Mouse (Mus musculus) monocyte, adult 5-6 weeks (primary cell): ENCODE measurements around the gene Tmem235. TPM values are rescaled to one million over a fixed set of nuclear protein-coding genes. Genes with fewer than 3 reads are reported as not detected.

ENCODE experiments used
- ATAC-seq: fragments of 153-309, 156-312 bp; replicated peaks from 2 replicates; pipeline ENCODE4 v1.8.0; 2017; ENCODE audit warnings: mild to moderate bottlenecking; ENCODE audit not compliant: low TSS enrichment, insufficient number of reproducible peaks, severe bottlenecking, poor library complexity, low FRiP score
- total RNA-seq: library from RNA; stranded (forward); fragments of 200-1000, 200-491, 200-594 nt; gene quantifications from 3 replicates; pipeline ENCODE4 v1.2.3, GENCODE M21; 2017

Gene Tmem235
- total RNA-seq, 1 experiment from 2014 or later = not detected

GRCm38 (mm10) chr11:117881787-117882186, 21.2 kb downstream of the Tmem235 start:
- no peak for ATAC-seq

- no peak for ATAC-seq
These were observed 21.7 kb downstream of the Tmem235 start for GRCm38 (mm10) chr11:117882208-117882607.

GRCm38 (mm10) chr11:117886000-117886399, 25.4 kb downstream of the Tmem235 start:
- no peak for ATAC-seq

GRCm38 (mm10) chr11:117888168-117888852, 27.8 kb downstream of the Tmem235 start:
- no peak for ATAC-seq

DNA sequence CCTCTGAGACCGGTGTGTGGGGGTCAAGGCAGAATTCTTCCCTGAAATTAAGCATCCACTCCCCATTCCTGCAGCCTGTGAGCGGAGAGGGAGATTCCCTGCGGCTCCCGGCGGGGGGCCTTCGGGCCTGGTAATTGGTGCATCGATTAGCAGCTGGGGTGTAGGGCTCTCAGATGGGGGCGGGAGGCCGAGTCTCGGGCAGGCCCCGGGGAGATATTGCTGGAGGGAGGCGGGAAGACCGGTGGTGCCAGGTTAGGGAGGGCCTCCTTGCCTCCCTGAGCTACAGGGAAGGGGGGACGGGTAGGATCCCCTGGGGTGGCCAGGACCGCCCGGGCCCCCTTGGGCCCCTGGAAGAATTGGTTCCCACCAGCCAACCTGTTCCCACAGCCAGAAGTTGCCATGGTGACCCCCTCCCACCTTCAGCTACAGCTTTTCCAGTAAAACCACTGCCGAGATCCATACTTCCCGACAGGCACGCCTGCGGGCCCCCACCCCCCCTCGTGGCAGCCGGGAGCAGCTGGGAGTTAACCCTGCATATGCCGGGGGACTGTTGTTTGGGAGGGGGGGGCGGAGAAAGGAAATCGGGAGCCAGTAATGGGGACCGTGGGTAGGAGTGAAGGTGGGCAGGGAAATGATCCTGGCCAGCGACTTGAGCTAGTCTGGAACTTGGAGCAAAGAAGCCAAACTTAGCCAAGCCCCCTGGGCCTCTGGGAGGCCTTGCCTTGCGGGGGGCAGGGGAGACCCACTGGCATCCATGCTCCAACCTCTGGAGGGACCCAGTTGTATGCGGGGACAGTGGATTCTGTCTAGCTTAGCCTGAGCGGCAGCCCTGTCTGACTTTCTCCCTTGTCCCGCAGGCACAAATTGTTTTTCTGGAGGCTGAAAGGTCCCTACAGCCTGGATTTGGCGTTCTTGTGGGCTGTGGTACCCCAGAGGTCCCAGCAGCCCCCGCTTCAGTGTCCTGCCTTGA, 28.6 kb downstream of the Tmem235 start:
- ATAC-seq = no peak

- no peak for ATAC-seq
These were observed 29.4 kb downstream of the Tmem235 start for GRCm38 (mm10) chr11:117889887-117890340.

DNA sequence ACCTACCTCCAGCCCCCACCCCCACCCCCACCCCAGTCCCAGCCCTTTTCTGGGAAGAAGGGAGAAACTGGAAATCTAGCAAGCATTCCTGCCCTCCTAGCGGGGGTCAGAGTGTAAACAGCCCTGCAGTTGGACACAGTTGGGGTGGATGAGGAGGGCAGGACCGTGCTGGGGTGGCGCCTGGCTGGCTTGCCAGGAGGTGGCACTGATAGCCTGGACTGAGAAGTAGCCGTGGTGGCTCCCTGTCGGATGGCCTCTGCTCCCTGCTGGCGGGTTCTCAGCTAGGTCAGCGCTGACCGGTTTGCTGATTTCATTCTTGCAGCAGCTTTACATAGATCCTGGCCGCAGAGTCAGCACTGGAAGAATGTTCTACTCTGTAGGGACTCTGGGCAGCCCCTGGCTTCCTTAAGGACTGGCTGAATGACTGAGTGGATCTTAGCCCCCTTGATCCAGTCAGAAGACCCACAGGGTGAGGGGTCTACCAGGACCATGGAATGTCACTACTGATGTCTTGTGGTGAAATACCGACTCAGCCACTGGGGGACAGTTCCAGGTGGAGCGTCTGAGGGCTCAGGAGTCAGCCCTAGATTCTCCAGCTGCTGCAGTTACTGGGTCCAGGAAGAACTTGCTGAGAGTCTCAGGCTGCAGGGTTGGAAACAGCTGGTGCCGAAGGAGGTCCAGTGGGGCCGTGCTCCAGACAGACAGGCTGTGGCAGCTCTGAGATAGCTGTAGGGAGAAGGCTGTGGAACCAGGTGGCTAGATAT, 30.1 kb downstream of the Tmem235 start:
- no peak for ATAC-seq

DNA sequence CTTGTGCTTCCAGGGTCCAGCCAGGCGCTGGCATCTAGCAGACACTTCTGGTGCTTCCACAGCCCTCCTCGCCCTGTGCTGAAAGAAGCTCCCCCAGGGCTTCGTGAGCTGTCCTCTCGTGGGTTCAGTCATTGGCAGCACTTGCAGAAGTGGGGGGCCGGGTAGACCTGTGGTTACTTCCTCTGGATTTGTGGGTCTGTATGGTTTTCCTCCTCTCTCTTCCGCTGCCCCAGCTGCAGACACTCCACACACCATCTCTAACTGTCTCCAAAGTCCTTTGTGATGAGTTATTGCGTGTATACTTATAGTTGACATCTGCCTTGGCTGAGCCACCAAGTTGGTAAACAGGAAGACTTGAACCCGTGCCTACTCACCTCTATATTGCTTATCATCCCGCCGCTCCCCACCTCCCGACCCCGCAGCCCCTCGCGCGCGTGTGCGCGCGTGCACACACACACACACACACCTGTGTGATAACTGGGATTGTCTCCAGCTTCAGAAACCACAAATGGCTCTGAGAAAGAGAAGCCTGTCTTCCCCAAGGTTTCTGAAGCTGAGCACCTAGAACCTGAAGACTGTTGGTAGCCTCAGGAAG, 31.1 kb downstream of the Tmem235 start:
- ATAC-seq = no peak

DNA sequence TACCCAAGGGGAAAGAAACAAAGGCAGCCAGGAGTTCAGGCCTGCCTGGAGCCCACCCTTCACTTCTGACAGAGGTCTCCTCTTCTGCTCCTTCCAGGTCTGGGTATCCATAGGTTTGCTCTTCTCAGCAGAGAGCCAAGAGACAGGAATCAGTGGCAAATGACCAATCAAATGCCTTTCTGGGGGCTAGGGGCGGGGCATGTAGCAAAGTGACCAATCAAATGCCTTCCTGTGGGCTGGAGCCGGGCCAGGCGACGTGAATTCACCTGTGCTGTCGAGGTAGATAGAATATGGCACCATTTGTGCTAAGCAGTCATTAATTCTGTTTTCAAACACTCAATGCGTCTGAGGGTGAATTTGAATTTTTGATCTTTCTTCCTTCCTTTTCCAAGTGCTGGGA, 31.6 kb downstream of the Tmem235 start:
- no peak for ATAC-seq

DNA sequence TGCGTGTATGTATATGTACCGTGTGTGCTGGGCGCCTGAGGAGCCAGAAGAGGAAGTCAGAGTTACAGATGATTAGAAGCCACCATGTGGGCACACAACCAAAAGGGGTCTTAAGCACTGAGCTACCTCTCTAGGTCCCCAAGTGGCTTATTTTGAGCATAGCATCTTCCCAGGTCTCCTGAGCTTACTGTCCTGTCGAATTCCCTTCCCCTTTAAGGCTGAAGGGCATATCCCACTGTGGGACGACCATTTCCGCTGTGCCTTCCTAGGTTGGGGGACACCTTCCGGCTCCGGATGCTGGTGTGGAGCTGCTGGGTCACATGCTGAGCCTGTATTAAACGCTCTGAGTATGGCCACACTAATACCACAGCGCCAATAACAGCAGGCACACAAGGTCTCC, 34.1 kb downstream of the Tmem235 start:
- no peak for ATAC-seq

DNA sequence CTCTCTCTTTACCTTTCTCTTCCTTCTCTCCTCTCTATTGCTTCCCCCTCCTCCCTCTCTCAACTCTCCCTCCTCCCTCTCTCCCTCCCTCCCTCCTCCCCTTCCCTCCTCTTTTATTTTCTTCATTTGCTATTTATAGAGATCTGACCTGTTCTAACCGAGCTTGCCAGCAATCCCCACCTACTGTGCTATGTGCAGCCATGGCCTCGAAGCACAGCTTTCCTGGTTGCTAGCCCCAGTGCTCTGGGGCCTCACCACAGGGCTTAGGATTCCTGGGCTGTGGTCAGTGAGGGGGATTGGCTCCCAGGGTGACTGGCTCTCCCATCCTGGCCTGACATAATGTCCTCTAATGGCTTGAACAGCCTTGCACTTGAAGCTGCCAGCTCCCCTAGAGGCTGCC, 36.0 kb downstream of the Tmem235 start:
- no peak for ATAC-seq

DNA sequence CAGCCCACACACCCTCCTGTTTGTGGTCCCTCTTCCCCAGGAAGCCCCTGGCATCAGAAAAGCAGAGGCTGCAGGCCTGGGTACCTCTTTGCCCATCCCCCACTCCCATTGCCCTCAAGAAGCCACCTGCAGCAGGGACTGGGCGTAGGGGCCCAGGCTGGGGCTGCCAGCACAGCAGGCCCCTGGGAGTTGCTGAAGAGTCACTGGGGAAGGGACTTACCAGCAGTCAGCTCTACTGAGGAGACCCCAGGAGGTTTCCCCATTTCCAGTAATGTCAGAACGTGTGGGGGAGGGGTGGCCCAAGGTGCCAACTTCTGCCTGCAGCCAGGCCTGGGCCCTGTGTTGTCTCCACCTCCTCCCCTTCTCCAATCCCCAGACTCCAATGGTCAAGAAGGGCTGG, 41.7 kb downstream of the Tmem235 start:
- no peak for ATAC-seq

DNA sequence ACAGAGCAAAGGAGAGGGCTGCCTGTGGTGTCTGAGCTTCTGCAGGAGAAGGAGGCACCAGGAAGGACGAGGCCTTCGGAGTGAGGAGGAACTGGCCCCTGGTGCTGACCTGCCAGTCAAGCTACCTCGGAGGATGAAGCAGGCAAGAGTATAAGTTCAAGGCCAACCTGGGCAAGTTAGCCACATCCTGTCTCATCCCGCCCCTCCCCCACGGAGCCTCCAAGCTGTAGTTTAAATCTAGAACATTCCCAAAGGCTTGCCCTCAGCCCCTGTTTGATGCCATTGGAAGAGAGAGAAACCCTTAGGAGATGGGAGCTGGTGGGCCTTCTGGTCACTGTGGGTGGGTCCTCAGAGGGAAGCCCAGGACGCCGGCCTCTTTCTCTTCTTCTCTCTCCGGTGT, 43.9 kb downstream of the Tmem235 start:
- no peak for ATAC-seq

- ATAC-seq = no peak
These were observed 48.8 kb downstream of the Tmem235 start for GRCm38 (mm10) chr11:117909337-117909736.

DNA sequence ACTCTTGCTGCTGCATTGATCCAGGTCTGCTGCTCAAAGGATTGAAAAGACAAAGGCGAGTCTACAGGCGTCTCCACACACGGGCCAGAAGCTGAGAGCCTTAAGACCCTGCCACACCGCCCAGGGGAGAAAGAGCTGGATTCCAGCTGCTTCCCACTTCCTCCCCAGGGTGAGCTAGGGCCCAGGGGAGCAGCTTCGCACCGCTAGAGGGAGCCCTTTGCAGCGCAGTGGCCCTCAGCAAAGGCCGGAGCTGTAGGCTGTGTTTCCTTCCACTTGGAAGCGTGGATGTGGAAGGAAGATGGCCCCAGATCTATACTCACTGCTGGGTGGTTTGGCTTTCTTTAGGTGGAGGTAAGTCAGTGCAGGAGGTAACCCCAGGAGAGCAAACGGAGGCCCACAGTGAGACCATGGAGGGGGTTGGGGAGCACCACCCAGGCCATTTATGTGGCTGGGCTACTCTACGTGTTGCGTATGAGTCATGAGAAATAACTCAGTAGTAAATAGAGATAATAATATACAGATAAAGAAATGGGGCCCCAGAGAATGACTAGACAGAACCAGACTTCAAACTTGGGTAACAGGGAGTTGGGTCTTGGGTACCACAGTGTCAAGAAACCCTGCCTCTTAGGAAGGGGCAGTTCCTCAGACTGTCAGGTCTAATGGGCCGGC, 52.3 kb downstream of the Tmem235 start:
- ATAC-seq = peak; percentile 86

- ATAC-seq = no peak
These were observed 54.0 kb downstream of the Tmem235 start for GRCm38 (mm10) chr11:117914531-117914930.
